Mouse (Mus musculus) layer of hippocampus, adult 18-20 months (tissue): ENCODE measurements around the gene Scg2. TPM values are rescaled to one million over a fixed set of nuclear protein-coding genes. Genes with fewer than 3 reads are reported as not detected.

Experiments
- DNase-seq, 2 experiments: peaks; one replicate each; pipeline ENCODE4 v3.0.0; 2022; ENCODE audit warnings: low spot score in 2 of 2
- long read RNA-seq: library from polyadenylated mRNA; stranded (forward); transcript quantifications from one replicate; pipeline ENCODE4 v2.0.0, GENCODE M21; 2021
- total RNA-seq, 2 experiments: library from RNA; stranded (reverse); gene quantifications; 2 replicates each; pipeline ENCODE4 v1.2.3; 2021

The Scg2 gene
- 100 to 1,000 TPM; 185 to 209 TPM for total RNA-seq
- long read RNA-seq, transcript Scg2-201 (2 exons, 2,515 nt): major isoform, 176 of 307 reads
- long read RNA-seq, transcript Scg2-202 (3 exons, 2,317 nt): minor isoform, 107 of 307 reads
- long read RNA-seq, partial matches to known transcripts: 2 of 307 reads
- long read RNA-seq, other reads (novel, unspliced or antisense): 22 of 307 reads

GRCm38 (mm10) chr1:79439609-79440308 is at the start of gene Scg2:
TSS of gene Scg2 (minus strand) at chr1:79440120.
- DNase-seq: peak; percentile 81 to 92

DNA sequence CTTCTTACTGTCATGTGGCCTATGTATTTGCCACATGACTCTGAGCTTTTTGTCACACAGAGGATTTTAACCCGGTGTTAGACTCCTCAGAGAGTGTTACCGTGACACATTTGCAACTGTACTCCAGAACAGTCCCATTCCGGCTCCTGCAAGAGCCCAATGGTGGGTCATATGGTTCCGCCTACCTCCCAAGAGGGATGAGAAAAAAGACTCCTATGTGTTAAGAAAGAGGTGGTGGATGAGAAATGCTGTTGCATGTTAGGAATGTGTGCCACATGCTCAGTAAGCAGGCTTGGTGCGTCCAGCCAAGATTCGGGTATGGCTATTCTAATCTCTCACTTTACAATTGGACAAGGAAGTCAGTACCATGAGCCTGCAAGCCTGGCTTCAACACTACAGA is 45.6 kb upstream of the Scg2 start:
- no peak for DNase-seq

- no peak for DNase-seq
Observed at GRCm38 (mm10) chr1:79470856-79471255, 30.9 kb upstream of the Scg2 start.

DNA sequence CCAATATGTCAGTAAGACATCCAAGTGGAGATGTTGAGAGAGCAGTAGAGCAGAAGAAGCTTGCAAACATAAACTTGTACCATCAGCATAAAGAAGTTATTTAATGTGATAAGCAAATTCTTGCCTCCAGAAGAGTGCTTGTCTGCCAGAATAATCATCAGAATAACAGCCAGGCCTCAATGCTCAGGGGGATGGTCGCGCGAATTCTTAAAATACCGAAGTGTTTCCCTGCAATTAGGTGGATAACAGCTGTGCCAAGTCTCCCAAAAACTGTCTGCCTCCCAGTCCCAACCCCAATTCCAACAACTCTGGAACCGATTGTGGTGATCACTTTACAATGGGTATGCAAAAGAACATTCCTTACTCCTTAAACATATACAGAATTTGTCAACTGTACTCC is 30.0 kb upstream of the Scg2 start:
- no peak for DNase-seq

DNA sequence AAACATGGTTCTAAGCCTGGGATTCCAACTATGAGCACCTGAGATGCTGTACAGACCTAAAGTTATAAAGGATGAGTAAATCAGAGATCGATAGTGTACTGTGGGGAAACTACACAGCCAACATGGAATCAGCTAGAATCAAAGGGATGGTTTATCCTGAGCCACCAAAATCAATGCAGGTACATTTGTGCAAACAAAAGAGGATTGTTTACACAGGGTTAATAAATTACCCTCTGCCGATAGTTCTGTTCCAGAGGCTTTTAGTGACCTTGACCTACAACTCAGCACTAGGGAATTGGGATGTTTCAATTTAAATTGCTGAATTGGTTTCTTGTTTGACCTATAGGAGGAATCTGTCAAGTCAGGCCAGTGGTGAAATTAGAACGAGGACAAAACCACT is 26.7 kb upstream of the Scg2 start:
- no peak for DNase-seq

- DNase-seq: no peak
Observed at GRCm38 (mm10) chr1:79458558-79458957, 18.6 kb upstream of the Scg2 start.

DNA sequence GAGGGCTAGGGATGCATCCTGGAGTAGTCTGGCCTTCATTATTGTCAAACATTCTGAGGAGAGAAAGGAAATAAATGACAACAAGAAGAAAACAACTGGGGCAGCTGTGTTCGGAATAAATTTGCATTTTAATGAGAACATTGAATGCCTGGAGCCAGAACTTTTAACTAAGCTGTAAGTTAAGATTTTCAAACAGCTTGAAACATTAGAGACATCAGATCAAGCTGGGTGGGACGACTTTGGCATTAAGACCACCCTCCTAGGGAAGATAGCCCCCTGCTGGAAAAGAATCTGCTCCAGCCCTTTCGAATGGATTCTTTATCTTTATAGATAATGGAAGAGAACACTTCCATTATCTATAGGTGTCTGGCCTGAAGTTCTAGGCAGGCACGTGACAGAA is 14.2 kb upstream of the Scg2 start:
- DNase-seq: no peak

DNA sequence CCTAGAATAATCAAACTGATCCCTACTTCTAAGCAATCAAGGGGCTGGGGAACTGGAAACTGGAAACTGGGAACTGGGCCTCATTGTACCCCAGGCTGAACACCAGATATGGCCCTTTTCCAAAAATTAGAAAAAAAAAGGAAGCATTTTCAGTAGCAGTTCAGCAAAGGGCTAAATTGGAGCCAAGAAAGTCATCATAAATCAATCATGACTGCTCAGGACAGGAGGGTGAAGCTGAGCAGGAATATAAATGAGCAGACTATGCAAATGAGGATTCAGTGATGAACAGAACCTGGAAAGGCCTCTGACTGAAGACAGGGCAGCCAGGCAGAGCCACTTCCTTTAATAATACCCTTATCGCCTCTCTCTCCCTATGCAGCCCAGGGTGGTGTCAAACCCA is 12.4 kb upstream of the Scg2 start:
- no peak for DNase-seq

DNA sequence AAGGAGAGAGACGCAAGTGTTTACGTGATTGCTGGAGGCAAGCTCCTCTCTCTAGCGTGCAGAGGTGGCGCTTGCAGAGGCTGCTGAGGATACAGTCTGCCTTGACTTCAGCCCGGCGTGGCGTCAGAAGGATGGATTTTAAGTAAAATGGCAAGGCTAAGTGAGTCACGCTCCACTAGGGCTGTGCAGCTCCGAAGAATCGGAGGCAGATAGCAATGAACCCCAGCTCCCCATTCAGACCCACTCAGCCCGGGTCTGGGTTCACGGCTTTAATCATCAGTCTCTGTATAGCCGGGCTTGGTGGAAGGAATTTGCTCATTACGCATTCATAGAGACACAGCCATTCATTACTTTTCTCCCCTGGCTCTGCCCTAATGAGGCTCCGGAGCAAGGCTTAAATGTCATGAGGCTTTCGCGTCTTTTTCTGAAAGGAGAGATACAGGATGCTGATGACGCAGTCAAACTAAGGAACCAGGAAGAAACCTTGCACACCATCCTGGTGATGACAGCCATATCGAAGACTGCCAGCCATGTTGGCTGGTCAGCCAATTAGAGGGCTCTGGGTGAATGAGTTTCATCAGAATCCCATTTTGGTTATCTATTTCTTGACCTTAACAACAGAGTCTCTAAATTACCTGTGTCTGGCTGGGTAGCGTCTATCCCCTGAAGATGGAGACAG is 10.6 kb upstream of the Scg2 start:
- peak; percentile 28 to 51 for DNase-seq

DNA sequence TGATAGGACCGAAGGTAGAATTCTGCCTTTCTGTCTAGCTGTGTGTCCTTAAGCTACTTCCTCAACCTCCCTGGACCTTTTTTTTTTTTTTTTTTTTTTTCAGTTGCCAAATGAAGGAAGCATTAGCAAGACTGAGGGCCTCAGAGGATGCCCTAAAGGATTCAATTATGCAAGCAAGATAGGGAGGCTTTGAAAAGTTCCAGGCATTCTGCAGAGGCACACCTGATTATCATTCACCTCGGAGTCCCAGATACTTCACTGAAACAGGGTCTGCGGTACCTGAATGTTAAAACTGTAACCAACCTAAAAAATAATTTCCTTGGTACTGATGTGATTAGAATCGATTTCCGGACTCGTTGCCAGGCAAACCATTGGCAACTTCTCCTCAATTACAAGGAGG is 10.0 kb upstream of the Scg2 start:
- DNase-seq: no peak

GRCm38 (mm10) chr1:79445586-79445985 is 5.7 kb upstream of the Scg2 start:
- no peak for DNase-seq

DNA sequence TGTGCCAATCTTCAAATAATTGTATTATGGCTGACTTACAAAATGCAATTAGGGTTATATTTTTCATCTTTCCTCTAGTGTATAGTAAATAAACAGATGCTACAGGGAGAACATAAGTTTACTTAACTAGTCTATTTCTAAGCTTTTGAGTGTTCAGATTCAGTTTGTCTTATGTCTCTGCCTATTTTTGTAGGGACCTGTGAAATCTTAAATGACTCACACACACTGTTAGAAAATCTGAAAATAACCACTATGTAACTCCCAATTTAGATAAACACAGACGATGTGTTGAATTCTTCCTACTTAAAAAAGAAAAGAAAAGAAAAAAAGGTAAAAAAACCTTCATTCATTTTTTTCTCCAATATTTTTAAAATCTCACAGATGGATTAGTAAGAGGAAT is 2.2 kb downstream of the Scg2 start:
- DNase-seq: no peak

DNA sequence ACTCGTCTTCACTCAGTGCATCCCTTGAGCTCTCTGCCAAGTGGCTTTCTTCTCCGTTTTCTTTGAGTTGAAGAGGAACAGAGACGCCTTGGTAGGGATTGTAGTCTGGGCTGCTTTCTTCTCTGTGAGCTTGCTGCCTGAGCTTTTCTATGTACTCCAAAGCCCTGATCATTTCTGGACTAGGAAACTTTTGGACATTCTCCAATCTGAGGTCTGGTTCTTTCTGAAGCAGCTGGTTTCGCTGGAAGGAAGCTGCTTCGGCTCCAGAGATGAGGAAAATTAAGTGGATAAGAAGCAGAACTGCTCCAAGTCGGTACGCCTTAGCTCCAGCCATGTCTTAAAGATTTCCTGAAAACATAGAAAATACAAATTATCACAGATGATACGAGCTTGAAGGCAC is 3.2 kb downstream of the Scg2 start:
- no peak for DNase-seq

GRCm38 (mm10) chr1:79429058-79429457 is 10.9 kb downstream of the Scg2 start:
- DNase-seq: no peak

DNA sequence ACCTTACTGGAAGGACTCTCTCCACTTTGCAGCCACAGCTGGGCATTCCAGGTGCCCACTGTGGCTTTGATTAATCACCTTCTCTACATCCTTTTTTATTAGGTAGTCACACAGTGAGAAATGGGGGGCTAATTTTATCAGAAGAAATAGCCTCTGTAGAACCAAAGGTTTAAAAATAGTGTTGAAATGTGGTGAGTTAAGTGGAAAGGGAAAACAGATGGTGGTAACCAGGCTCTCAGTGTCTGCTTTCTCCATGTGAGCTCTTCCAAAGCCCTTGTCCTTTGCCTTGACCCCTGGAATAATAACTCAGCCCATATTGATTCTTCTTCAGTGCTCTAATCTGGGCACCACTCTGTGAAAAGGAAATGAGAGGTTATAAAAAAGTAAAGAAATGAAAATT is 24.4 kb downstream of the Scg2 start:
- no peak for DNase-seq

- DNase-seq: no peak
Observed at GRCm38 (mm10) chr1:79406337-79406942, 33.5 kb downstream of the Scg2 start.

DNA sequence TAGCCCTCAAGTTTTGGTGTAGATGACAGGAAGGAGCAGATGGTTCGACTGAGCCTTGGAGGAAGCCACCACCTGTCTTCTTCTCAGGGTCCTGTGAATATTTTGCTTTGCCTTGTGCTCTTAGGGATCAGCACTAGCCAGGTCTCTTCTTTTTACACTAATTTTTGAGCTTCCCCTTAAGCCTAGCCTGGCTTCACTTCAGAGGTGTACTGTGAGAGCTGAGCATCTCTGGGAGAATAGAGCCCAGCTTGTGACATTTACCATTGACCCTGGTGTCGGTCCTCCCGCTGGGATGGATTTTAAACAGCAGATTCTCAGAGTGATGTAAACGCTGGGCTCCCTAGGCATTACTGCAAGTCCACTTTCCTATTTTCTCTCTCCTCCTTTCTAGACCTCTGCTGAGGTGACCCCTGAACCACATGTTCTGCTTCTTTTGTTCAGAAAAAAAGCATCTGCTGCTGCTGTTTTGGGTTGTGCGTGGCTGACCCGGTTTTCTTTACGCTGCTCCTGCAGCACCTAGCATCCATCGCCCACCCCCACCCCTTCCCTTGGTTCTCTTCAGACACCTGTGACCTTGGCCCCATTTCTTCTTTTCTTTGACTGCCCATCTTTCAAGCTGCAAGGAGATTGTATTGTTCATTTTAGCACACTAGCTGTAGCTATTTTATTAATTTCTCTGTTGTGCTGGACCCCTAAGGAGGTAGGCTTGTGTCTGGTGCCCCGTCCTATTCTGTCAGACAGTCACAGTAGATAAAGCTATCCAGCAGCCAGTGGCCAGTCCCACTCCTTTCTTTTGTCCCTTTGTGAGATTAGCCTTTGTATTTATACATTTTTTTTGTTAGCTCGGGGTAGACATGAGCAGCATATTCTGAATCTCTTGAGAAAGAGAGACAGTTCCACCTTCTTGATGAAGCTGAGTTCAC is 38.6 kb downstream of the Scg2 start:
- DNase-seq: peak in 1 of 2 experiments; percentile 6

GRCm38 (mm10) chr1:79400284-79400683 is 39.6 kb downstream of the Scg2 start:
- DNase-seq: no peak
